Mouse (Mus musculus): Measurements from ENCODE around the gene Hspb6. TPM values are rescaled to one million over a fixed set of nuclear protein-coding genes. Genes with fewer than 3 reads are reported as not detected.

Hspb6 gene
- total RNA-seq, 2 experiments from 2014 or later, result 4.7 to 5.5 TPM

DNA sequence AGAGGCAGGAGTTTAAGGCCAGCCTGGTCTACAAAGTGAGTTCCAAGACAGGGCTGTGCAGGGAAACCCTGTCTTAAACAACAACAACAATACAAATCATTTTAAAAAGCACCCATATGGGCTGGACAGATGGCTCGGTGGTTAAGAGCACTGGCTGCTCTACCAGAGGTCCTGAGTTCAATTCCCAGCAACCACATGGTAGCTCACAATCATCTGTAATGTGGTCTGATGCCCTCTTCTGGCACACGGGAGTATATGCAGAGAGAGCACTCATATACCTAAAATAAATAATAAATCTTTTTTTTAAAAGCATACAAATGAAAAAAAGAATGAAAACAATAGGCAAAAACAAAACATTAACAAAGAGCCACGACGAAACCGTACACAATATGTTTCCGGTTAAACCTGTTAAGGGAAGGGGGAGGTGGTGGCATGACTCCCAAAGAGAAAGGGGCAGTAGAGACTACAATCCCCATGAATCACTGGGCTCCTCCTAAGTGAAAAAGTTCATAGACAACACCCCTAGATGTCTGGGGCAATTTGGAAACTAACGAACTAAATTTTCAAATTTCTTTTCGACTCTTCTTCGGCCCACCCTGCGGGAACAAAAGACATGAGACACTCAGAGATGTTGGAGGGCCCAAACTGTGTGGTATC, 405 bp upstream of the Hspb6 start:
- intact Hi-C loops (cut with DNase I), result no loop called here
- DNase-seq, result peak; percentile 44

DNA sequence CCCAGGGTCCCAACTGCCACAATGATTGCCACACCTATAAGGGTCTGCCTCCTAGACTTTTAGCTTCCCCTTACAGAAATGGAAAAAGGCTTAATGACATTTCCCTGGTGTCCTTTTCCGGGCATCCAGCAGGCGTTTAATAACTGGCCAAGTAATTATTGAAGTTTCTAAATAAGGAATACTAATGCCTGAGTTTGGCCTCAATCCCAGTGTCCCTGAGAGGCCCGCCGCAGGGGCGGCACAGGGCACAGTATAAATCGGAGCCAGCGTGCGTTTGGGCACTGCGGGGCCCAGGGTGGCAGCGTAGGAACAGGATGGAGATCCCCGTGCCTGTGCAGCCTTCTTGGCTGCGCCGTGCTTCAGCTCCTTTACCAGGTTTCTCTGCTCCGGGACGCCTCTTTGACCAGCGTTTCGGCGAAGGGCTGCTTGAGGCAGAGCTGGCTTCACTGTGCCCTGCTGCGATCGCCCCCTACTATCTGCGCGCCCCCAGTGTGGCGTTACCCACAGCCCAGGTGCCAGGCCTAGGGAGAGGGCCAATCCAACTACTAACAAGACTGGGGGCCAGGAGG, 1.1 kb downstream of the Hspb6 start:
- intact Hi-C loops (cut with DNase I), result no loop called here
- no peak for DNase-seq

DNA sequence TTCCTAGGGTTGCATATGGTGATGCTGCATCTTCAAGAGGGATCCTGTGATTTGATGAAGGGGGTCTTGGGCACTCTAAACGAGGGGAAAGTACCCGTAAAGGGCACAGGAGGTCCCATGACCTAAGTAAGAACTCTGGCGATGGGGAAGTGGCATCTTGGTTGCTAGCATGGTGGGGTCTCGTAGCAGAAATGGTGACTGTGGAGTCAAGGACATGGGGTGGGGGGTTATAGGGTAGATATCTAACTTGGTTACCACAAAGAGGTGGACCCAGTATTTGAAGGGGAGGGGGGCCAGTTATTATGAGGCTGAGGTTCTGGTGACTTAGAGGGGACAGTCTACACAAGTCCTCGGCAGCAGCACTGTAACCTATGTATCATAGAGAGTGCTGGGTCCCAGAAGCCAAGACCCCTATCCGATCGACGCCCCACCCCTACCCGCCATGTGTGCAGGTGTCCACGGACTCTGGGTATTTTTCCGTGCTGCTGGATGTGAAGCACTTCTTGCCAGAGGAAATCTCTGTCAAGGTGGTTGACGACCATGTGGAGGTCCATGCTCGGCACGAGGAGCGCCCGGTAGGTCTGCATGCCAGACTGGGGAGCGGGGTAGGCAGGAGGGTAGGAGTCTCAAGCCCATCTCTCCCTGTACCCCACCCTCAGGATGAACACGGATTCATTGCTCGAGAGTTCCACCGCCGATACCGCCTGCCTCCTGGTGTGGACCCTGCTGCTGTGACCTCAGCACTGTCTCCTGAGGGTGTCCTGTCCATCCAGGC, 2.0 kb downstream of the Hspb6 start:
- no peak for DNase-seq
- intact Hi-C loops (cut with DNase I), result no loop called here

DNA sequence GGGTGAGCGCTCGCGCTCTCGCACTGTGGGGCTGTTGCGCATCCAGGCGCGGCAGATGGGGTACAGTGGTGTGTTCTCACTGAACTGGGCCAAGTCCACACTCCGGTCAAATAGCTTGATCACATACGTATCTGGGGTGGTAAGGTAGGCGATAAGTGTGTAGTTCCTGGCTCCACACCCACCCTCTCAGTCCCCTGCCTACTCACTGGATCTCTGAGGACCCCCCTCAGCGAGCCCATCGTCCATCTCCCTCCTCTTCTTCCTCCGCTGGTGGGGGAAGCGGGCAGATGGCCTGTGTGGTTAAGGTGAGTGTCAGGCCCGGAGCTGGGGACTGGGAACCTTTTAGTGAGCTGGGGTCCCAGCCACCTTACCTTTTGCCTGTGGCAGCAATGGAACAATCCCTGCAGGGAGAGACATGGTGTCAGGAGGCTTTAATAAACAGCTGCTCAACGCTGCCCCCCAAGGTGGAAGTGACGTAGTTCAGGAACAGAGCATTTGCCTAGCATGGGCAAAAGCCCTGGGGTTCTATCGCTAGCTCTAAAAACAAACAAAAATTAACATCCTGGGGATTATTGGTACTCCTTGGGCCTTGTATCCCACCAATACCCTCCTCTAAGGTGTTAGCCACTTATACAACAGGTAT, 5.0 kb downstream of the Hspb6 start:
- DNase-seq, result no peak
- intact Hi-C loops (cut with DNase I), result no loop called here

DNA sequence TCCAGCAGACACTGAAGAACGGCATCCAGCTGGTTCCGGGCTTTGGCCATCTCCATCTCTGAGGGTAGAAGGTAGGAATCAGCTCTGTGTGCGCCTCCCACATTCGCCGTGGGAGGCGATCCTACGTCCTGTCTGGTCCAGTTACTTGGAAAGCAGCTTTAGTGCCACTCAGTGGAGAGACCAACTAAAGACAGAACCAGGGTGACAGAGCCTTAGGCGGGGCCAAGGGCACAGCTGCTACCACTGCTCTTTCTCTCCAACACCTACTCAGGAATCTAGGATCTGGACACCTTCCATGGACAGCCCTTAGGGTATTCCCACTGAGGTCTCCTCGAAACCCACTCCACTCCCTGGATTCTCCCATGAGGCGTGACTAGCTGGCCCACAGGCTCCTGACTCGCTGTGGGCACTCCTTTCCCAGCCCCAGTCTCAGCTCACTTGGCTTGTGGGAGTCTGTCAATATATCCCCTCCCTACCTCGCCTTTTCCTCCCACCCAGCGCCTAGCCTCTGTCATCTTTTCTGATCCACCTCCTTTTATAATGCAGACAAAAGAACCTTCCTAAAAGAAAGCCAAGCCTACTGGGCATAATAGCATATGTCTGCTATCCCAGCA, 6.0 kb downstream of the Hspb6 start:
- no peak for DNase-seq
- intact Hi-C loops (cut with DNase I), result no loop called here

DNA sequence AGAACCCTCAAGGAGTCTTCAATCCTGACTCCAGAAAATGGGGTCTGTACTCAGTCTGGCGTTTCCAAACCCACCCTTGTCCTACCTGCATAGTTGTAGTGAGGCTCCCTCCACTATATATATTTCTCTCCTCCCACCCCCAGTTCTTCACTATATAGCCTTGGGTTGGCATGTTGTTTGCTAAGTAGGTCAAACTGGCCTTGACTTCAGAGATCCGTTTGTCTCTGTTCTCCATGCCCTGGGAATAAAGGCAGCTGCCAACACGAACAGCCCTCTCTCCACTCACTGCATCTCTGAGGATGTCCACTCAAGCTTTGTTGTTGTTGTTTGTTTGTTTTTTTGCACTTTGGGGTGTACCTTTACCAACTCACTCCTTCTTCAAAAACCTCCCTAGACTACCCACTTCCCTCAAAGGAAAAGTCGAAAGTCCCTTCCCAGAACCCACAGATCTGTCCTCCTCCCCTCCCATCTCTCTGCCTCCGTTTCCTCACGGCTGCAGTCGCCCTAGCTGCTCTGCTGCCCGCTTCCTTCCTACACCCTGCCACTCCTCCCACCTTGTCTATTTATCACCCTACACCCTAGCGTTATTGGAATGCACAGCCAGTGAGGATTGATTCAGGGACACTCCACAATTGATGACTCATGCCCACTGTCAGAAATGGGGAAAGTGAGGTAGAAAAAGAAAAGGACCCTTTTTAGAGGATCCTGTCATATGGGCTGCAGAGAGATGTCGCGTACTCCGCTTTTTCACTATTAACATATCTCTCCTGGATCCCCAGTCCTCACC, 6.9 kb downstream of the Hspb6 start:
- no peak for DNase-seq
- intact Hi-C loops (cut with DNase I), result no loop called here

DNA sequence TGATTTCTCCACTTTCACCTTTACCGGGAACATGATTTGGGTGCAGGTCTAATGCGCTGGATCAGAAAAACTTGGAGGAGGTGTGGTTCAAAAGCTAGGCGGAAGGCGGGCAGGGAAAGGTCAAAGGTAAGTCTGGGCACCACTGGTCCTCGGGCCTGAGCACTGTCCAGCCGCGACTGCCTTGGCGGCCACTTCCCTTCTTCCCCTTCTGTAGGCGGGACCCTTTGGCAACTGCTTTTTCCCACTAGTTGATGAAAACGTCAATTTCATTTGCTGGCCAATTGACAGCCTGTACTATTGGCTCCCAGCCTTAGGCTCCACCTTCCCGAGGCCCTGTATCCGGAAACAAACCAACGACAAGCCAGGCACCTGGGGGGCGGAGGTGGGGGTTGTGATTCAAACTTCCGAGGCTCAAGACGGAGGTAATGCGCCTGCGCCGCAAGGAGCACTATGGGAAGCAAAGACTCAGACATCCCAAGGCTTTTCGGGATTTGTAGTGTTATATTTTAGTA, 7.5 kb downstream of the Hspb6 start, which contains the start of gene Lin37:
Gene Lin37, minus strand, starts transcription at position 396 of the 512 bp plus-strand sequence.
- DNase-seq, result peak; percentile 99
- intact Hi-C loops (cut with DNase I), result no loop called here

DNA sequence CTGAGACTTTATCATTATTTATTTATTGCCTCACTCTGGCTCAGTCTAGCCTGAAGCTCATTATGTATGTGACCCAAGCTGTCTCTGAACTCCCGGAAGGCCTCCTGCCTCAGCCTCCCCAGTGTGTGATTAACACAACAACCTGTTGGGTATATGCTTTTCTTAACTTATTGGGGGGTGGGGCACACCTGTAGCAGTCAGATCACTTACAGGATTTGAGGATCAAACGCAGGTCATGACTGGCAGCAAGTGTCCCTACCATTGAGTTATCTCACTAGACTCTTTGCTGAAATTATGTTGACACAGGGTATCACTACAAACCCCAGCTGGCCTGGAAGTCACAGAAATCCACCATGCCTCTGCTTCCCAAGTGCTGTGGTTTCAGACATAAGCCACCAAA, 8.3 kb downstream of the Hspb6 start:
- intact Hi-C loops (cut with DNase I), result no loop called here
- no peak for DNase-seq

DNA sequence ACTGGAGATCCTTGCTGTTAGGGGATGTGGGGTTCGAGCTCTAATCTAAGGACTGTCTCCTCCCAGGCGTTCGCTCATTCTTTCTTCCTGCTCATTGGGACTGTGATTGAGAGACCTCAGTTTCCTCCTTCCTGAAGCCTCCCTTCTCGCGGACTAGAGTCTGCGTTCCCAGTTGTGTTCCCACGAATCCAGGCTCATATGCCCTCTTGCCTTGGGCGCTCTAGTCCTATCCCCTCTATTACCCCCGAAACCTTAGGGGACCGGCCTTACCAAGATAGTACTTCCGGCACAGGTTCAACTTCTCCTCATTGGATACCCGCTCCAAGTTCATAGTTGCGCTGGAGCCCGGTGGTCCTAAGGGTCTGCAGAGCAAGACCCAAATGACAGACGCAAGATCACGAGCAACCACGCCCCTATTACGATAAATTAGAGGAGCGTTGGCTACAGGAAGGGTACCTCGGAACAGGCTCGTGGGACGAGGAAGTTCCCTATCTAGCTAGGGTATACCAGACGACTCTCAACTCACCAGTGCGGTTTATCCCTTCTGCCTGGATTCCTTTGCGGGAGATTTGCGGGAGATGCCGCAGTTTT, 10.6 kb downstream of the Hspb6 start:
- no peak for DNase-seq

DNA sequence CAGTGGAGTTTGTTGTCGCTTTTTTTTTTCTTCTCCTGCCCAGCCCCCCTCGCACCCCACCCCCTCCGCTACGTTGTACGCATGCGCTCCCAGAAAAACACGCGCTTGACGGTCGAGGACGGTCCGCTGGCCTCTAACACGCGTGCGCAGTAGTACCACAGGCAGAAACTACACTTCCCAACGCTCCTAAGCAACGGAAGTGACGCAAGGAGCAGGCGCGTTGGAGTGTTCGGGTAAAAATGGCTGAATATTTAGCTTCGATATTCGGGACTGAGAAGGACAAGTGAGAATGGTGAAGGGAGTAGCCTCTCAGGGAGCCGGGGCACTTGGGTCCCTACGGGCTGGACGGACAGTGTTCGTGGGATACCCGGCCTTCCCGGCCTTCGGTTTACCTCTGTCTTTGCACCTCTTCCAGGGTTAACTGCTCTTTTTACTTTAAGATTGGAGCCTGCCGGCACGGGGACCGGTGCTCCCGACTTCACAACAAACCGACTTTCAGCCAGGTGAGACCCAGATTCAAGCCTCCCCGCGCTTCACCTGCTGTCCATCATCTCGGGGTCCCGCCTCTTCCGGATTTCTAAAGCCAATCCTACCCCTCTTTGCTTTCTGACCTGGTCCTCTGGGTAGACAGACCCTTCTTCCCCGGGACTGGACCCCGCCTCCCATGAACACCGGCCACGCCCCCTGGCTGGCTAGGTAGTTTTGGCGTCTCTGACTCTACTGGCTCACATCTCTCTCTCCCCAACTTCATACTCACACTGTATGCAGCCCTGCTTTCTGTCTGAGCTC, 11.3 kb downstream of the Hspb6 start, which contains the start of the genes U2af1l4, Gm49396 and Psenen:
Gene U2af1l4, plus strand, starts transcription at position 185 of the 789 bp plus-strand sequence.
Gene Gm49396, plus strand, starts transcription at position 228 of the 789 bp plus-strand sequence.
Gene Psenen, minus strand, starts transcription at position 511 of the 789 bp plus-strand sequence.
- intact Hi-C loops (cut with DNase I), result no loop called here
- DNase-seq, result peak; percentile 98

More for the DNA sequence above, 10.6 kb downstream of the Hspb6 start:
- intact Hi-C loops (cut with DNase I), result no loop called here

DNA sequence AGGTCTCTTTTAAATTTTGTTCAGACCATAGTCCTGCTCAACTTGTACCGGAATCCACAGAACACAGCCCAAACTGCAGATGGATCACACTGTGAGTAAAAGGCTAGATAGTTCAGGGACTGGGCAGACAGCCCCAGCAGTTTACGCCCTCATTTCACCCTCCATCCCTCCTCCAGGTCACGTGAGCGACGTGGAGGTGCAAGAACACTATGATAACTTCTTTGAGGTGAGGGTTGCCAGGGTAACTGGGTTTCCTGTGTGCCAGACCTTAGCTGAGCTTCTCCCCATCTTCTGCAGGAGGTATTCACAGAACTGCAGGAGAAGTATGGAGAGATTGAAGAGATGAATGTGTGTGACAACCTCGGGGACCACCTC, 11.9 kb downstream of the Hspb6 start:
- intact Hi-C loops (cut with DNase I), result no loop called here
- no peak for DNase-seq

DNA sequence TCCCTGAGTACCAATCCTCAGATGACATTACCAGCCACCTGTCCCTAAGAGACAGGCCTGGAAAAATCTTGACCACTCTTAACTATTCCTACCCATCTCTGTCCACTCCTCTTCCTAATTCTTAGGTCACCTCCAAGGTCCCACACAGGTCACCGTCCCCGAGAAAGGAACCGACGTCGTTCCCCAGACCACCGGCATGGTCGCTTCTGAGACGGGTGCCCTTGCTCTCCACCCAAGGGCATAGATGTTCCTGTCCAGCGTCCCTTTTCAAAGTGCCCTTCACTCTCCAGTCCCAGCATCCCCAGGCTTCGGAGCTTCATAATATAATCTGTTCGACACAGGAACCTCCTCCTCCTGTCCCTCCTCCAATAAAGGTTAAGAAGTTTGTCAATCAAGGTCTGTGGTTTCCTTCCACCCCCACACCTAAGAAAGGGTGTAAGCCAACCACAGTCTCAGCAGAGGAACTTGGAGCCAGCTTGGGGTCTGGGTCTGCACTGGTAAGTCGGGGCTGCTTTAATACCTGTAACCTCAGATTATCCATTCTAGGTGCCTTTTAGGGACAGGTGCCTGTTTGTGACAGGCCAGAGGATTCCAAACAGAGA, 13.1 kb downstream of the Hspb6 start, which contains the start of gene Igflr1:
Gene Igflr1, plus strand, starts transcription at position 458 of the 602 bp plus-strand sequence.
- no peak for DNase-seq
- intact Hi-C loops (cut with DNase I), result no loop called here

DNA sequence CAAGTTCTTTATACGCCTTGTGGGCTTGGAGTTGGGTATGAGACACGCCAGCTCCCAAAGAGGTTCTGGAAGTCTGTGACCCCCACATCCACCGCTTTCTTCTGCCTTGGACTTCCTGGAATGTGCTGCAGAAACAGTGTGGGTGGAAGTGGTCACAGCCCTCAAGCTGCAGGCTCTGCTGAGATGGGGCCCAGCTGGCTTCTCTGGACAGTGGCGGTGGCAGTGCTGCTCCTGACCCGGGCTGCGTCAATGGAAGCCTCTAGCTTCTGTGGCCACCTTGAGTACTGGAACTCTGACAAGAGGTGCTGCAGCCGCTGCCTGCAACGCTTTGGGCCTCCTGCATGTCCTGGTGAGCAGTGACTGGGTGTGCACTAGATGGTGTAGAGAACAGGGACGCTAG, 14.1 kb downstream of the Hspb6 start:
- no peak for DNase-seq
- intact Hi-C loops (cut with DNase I), result no loop called here

DNA sequence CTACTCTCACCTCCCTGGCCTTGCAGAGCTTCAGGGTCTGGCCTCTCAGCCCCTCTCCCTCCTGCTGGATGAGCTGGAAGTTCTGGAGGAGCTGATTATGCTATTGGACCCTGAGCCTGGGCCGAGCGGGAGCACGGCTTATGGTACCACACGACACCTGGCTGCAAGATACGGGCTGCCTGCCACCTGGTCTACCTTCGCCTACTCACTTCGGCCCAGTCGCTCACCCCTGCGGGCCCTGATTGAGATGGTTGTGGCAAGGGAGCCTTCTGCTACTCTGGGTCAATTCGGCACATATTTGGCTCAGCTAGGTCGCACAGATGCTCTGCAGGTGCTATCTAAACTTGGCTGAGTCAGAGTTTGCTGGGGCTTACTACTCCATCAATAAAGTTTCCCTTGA, 15.6 kb downstream of the Hspb6 start:
- DNase-seq, result no peak
- intact Hi-C loops (cut with DNase I), result no loop called here

DNA sequence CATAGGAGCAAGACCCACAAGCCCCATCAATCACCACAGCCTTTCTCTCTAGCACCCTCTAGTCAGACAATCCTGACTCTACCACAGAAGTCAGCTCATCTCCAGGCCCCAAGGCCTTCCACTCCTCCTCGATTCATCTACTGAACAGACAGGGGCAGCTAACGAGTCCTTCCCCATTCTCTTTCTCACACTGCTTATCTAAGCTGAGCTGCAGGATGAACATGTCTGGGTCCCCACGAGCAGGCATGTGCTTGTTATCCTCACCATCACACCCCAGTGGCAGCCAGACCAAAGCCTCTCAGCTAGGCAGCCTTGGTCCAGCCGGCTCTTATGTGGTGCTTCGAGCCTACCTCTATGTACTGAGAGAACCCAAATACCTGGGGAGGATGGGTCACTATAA, 20.4 kb downstream of the Hspb6 start:
- intact Hi-C loops (cut with DNase I), result no loop called here
- DNase-seq, result no peak

DNA sequence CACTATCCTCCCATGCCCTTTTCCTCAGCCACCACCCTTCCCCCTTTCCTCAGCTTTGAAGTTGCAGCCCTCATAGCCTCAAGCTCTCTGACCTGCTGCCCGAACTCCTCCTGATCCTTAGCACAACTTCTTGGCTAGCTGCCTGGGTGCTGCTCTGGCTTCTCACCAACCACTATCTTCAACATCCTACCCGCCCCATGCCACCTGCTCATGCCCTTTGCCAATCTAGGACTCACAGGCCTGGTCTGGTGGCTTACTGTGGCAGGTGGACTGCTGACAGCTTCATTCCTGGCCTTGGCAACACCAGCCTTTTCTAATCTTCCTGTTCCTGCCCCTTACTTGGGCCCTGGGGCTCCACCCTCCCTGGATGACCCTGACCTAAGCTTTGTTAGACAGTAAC, 21.0 kb downstream of the Hspb6 start:
- intact Hi-C loops (cut with DNase I), result no loop called here
- peak; percentile 66 for DNase-seq

DNA sequence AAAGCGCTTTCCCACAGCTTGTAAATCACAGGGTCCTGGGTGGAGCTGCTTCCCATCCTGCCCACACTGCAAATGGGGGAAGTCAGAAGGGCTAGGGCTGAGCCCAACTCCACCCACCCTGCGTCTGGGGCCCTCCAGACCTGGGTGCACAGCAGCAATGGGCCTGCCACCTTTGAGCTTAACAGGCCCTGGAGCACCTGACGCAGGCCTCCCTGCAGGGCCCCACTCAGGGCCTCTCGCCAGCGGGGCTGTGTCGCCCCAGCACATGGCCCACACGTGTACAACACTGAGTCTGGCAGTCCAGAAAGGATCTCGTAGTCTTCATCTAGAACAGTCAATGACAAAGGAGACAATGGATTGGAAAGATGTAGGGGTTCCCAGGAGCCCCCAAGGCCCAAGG, 28.0 kb downstream of the Hspb6 start:
- DNase-seq, result no peak
- intact Hi-C loops (cut with DNase I), result no loop called here

DNA sequence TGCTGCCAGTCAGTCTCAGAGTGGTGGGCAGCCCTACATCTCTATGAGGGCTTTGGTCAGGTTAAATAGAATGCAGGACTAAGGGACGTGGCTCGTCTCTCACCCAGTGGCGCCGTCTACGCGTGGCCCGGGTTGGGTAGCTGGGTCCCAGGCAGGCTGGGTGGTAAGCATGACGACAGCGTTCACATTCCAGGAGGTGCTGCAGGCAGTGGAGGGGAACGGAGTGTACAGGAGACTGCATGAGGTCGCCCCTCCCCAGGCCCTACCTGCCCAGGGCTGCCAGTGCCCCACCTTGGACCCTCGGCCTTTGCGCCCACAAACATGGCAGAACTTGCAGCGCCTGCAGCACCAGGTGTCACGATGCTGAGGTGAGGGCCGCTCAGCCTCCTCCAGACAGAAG, 29.6 kb downstream of the Hspb6 start:
- intact Hi-C loops (cut with DNase I), result no loop called here
- DNase-seq, result no peak

All from left cerebral cortex, postnatal 4 days (tissue).